Mouse (Mus musculus): ENCODE measurements at regions not wholly inside any gene's neighbourhood (a gene's known extent, or its start where the extent isn't known, plus 50 kb on each side); places are given as distances from the start of the nearest gene placed in this dataset.

DNA sequence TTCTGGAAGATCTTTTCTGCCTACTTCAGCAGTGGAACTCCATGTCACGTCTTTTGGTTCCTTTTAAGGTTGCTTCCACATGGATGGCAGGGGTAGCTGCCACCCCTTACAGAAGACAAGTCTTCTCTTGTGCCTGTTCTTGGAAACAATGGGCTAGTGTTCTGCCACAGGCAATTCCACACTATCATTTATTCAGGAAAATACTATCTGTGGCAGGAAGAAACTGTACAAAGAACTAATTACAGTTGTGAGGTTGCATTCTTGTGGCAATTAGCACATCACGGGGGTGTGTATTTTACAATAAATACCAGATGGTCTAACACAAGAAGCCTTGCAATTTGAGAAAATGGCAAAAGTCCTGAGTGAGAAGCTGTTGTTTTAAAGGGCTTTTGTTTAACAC lies 489.8 kb downstream of the Ccdc50 start:
- no peak for DNase-seq (ENCODE audit: low spot score in 2 of 2)

DNA sequence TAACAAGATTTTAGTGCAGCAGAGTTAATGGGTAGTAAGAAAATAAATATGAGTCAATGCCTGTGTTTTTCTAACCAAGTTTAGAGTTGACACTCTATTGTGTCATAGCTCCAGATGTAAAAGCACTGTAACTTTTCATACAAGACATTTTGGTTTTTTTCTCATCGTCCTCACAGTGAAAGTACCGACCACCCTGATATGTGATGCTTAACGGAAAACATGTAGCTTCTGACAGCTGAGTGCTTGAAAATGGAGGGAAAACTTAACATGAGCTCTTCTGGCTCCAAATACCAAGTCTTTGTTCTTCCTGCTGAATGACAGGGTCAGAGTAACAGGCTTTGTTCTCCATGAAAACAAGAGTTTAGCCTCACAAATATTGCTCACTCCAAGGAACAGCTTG lies 490.3 kb downstream of the Ccdc50 start:
- DNase-seq (ENCODE audit: low spot score in 2 of 2) = no peak

DNA sequence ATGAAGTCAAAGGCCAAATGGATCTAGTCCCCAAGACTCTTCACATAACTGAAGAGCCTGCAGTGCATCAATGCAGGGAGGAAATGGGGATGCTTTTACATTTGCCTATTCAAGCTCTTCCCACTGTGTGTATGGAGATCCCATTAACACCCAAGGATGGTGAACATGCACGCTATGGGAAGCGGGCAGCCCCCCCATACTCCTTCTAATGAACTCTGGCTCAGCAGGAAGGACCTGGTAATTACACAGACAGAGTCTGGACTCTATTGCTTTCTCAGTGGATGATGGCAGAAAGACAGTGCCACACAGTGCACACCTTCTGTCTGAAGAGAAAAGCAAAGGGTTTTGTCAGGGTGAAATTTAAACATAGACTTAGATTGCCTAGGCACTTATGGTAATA lies 495.7 kb downstream of the Ccdc50 start:
- DNase-seq (ENCODE audit: low spot score in 2 of 2) = no peak

DNA sequence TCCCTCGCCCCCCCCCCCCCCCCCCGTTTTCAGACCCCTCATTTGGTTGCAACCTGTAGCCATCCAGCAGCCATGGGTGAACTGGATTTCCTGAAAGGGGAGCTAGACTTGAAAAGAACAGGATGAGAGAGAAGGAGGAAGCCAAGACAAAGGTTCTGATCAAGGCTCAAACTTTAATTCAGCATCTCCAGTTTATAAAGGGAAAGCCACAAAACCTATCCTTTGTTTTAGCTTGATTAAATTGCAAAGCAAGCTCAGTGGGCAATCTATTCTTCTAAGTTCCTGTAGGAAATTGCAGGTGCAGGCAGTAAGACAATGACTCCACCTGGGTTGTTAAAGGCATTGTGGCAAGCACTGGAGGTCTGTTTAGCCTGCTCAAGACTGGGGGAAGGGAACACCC lies 517.4 kb downstream of the Ccdc50 start:
- DNase-seq (ENCODE audit: low spot score in 2 of 2) = no peak

DNA sequence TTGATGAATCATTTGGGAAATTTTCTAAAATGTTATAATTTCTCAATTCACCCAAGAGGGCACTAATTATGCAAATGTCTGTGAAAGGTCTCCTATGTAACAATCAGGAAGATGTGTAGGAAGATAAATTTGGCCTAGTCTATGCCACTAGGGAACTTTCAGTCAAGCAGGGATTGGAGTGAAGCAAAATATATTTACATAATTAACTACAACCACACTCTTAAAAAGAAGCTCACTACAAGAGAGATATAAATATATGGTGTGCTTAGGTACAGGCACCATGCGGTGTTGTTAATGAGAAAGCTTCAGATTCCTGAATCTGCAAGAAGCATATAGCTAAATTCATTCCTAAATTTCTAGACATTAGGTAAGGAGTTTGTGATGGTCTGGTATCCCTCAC lies 526.8 kb downstream of the Ccdc50 start:
- no peak for DNase-seq (ENCODE audit: low spot score in 2 of 2)

- DNase-seq (ENCODE audit: low spot score in 2 of 2) = no peak
Observed at GRCm38 (mm10) chr16:27925528-27926360, 537.1 kb downstream of the Ccdc50 start.

GRCm38 (mm10) chr16:27926361-27926651 lies 537.6 kb downstream of the Ccdc50 start:
- no peak for DNase-seq (ENCODE audit: low spot score in 2 of 2)

DNA sequence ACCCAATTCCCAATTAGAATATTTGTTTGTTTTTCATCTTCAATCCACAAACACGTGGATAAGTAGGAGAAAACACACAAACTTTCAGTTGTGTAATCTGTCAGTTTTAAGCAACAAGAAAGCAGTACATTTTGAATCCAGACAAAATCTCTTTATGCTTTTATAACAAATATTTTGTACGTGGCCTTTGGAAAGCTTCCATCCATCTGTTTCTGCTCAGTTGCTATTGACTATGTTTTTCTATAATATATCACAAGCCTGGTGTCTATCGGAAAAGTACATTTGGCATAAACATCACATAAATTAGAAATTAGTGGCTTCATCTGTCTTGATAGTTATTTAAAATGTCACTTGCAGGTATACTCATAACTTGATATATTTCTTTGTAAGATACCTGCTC lies 560.6 kb downstream of the Ccdc50 start:
- DNase-seq (ENCODE audit: low spot score in 2 of 2) = no peak

DNA sequence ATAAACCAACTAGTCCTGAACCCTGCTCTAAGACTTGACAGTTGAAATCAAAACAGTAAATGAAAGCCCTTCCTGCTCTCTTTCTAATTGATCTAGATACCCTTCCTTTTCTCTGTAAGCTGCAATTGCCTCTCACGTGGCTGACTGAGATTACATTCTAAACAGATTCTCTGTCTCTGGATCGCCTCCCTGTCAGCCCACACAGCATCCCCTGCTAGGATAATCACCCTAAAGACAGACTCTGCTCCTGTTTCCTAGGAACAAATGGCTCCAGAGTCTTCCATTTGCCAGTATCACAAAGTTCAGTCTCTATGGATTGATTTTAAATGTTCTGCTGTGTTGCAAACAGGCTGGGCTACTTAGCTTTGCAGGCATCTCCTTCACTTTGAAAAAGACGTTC lies 561.1 kb downstream of the Ccdc50 start:
- DNase-seq (ENCODE audit: low spot score in 2 of 2) = peak; percentile 8 to 30

DNA sequence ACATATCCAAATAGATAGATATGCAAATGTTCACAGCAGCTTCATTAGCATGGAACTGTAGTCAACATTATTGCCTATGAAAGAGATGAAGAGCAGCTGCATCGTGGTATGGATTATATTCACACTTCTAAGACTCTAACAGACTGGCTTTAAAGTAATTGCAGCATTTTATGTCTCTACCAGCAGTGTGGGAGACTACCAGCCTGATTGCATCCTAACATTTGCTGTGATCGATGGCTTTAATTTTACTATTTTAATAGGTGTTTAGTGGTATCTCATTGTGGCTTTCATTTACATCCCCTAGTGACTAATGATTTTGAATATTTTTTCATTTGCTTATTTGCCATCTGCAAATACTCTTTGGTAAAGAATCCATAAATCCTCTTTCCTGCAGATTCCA lies 574.1 kb downstream of the Ccdc50 start:
- DNase-seq (ENCODE audit: low spot score in 2 of 2) = no peak

DNA sequence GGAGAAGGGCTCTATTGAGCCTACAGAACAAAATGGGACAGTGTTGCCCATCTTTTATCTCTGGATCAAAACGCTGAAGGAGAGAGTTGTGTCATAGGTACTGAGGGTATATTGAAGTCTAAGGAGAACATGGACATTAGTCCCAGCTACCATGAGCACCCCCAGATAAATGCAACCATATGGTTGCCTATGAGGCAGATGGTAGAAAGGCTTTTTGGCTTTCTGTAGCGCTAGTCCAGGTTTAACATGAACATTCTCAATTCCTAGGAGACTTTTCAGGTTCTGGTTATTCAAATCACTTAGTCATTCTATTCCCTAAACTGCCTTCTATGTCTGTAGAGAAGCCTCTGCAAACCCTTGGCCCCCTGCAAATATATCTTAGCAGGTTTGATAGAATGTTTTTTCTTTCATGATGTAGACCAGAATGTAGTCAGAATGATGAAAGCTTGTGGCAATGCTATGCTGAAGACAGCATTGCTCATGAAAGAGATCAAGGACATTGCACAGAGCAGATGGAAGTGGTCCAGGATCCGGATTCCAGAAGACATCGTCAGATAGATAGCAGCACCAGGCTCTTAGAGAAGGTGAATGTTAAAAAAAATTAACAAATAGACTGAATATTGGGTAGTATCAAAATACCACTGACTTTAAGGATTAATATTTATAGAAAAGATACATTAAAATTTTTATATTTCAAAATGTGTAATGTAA lies 590.2 kb downstream of the Ccdc50 start:
- peak in 1 of 2 experiments; percentile 14 for DNase-seq (ENCODE audit: low spot score in 2 of 2)

DNA sequence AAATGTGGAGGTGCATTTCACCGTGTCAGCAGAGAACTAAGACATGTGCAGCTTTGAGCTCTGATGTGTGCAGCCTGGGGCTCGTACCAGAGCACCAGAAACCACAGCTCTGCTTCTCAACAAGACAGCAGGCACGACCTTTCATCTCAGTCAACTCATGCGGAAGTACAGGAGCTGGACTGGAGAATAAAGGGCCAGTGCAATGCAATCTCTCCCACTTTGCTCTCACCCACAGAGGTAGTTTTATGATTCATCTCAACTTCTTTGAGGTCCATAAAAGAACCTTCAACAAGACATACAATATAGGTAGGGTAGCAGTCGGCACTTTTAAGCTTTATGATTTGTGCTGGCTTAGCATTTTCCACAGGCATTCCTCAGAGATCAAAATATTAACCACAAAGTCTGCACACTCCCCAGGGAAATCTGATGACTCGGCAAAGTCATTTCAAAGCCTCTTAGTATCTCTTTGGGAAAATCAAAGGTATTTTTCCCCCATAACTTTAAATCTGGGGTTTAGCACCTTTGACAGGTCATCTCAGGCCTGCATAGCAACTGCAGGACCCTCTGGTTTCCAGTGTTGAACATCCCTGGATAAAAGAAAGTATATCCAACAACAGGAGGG lies 626.7 kb downstream of the Ccdc50 start:
- no peak for DNase-seq (ENCODE audit: low spot score in 2 of 2)

- DNase-seq (ENCODE audit: low spot score in 2 of 2) = no peak
Observed at GRCm38 (mm10) chr16:28018311-28018710, 629.6 kb downstream of the Ccdc50 start.

DNA sequence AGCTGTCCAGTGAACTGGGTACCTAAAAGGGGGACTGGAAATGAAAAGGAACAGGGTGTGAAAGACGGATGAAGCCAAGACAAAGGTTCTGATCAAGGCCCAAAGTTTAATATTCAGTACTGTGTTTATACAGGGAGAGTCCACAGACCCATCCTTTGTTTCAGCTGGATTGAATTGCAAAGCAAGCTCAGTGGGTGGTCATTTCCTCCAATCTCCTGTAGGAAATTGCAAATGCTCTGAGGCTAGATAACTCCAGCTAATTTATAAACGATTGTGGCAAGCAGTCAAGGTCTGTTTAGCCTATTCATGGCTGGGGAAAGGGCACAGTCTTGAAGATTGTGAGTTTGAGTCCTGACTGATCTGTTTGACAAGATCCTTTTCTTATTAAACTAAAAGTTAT lies 650.3 kb downstream of the Ccdc50 start:
- no peak for DNase-seq (ENCODE audit: low spot score in 2 of 2)

DNA sequence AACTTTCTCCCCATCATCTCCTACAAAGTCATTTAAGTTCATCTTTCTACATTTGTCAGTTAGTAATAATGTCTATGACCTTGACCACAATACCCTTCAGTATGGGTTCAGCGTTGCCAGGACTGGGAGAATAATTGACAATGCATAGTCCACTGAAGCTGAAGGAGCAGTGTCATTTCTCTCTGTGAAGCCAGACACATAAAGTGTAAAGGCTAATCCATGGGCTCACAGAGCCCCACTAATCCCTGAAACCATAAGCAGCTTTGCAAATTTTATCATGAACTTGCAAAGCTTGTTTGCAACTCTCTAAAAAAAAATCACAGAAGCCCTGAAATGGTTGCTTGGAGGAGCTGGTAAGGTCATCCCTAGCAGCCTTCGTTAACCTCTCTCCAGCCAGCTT lies 654.4 kb downstream of the Ccdc50 start:
- DNase-seq (ENCODE audit: low spot score in 2 of 2) = no peak

GRCm38 (mm10) chr16:28064785-28065301 lies 676.2 kb downstream of the Ccdc50 start:
- DNase-seq (ENCODE audit: low spot score in 2 of 2) = no peak

DNA sequence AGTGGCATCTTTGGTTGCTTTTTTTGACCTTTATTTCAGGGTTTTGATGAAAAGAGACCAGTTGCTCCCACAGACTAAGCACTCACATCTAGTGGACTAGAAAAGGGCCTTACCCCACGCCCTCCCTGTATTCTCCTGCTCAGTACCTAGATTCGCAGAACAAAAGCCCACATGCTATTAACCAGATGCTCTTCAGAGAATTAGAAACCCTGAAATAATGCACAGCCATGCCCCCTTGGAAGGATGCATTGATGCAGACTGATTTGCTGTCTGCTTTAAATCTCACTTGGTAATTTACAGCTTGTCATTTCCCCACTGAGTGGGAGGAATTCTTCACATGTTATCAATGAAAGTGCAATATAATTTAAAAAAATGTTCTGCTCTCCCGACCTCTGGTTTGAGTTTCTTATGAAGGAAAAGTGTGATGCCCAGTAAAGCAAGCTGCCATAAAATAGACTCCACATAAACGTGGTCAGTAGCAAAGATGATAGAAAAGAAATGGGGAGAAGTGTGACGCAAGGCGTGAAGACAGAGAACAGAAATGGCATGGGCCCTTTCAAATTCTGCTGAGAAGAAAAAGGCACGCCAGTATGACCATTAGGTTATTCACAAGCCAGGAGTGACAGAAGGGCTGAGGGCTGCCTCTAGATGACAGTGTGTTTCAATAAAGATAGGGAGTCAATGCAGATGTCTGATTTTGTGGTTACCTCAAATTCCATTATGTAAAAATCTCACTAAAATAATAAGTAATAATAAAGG lies 669.8 kb downstream of the Fgf12 start:
- DNase-seq (ENCODE audit: low spot score in 2 of 2) = no peak

- DNase-seq (ENCODE audit: low spot score in 2 of 2) = peak in 1 of 2 experiments; percentile 11
Observed at GRCm38 (mm10) chr16:28089489-28090134, 663.3 kb downstream of the Fgf12 start.

GRCm38 (mm10) chr16:28104255-28105076 lies 648.4 kb downstream of the Fgf12 start:
- DNase-seq (ENCODE audit: low spot score in 2 of 2) = no peak

DNA sequence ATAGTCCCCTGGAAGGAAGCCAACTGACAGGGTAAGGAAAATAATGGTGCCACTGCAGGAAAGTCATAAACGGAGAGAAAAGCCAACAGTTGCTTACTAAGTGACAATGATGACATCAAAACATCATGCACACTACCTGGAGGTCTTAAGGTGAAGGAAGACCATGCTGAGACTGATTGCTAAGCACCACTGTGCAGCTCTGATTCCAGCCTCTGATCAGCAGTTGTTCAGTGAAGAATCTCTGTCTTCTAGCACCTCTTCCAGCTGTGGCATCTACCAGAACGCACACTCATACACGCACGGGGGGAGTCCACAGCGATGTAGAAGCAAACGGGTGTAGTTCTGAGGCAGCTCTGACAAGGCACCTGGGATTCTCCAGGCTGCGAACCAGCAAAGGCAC lies 647.8 kb downstream of the Fgf12 start:
- no peak for DNase-seq (ENCODE audit: low spot score in 2 of 2)

- DNase-seq (ENCODE audit: low spot score in 2 of 2) = no peak
Observed at GRCm38 (mm10) chr16:28105866-28106265, 647.0 kb downstream of the Fgf12 start.

Data from frontal cortex, postnatal 36 days (tissue).